Mouse (Mus musculus): Measurements from ENCODE around the gene Cald1. TPM values are rescaled to one million over a fixed set of nuclear protein-coding genes. Genes with fewer than 3 reads are reported as not detected.

Cald1 gene
- polyA plus RNA-seq, 1 experiment = 24.7 TPM

DNA sequence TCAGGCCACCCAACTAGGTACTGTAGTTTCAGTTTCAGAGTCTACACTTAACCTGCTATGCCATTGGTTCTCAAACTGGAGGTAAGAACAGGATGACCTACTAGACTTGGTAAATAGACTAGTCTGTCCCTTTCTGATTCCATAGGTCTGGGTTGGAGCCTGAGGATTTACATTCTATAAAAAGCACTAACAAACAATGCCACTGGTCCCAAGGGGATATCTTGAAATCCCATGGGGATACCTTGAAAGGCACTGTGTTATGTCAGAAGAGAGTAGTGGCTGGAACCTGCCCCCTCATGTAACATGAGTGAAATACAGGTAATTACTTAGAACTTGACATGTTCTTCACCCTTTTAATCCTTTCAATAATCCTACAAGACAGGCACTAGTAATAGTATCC lies 178.1 kb downstream of the Cald1 start:
- H3K36me3 ChIP-seq (ENCODE audit: control insufficient read depth, insufficient read depth, low read length) = no peaks in the 10 kb centered on the region
- H3K27ac ChIP-seq (ENCODE audit: insufficient read depth, low read depth, low read length) = no peak overlapping the region
- TF ChIP-seq POLR2A (IDR thresholded peaks at IDR 0.05; ENCODE audit: low read depth, low read length) (no peak), CTCF (conservative IDR thresholded peaks at IDR 0.05; ENCODE audit: insufficient read depth, insufficient read length, low read depth, low read length) (no peak)
- no peak overlapping the region for H3K4me3 ChIP-seq (ENCODE audit: insufficient read depth, low read depth, low read length)
- no peaks in the 10 kb centered on the region for H3K27me3 ChIP-seq (replicated peaks; ENCODE audit: control insufficient read depth, insufficient read depth, low read length)
- no peaks in the 10 kb centered on the region; the same call in 1 of the 2 replicates for H3K4me1 ChIP-seq (ENCODE audit: control insufficient read depth, insufficient read depth, low read length)
- no peak for DNase-seq

DNA sequence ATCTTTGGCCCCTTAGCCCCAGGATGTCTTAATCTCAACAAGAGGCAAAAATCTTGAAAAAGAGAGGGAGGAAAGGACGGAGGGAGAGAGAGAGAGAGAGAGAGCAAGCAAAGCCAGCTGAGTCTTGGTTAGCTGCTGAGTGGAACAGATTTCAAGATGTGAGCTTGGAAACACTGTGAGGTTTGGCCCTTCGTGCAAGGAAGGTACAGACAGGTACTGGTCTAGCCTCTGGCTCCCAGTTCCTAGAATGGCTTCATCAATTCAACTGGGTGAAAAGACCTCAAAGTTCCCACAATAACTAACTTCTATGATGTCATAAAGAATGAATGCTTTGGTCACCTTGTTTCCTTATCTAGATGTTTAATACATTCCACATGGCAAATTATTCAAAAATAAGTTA lies 178.8 kb downstream of the Cald1 start:
- WGBS = 90% methylated on average over 2 of the region's 2 CpGs
- Histone ChIP-seq H3K27me3 (replicated peaks; ENCODE audit: control insufficient read depth, insufficient read depth, low read length) (no peaks in the 10 kb centered on the region), H3K27ac (ENCODE audit: insufficient read depth, low read depth, low read length) (no peak overlapping the region), H3K4me1 (ENCODE audit: control insufficient read depth, insufficient read depth, low read length) (no peaks in the 10 kb centered on the region; the same call in 1 of the 2 replicates), H3K36me3 (ENCODE audit: control insufficient read depth, insufficient read depth, low read length) (no peaks in the 10 kb centered on the region), H3K4me3 (ENCODE audit: insufficient read depth, low read depth, low read length) (no peak overlapping the region)
- no peak for DNase-seq
- TF ChIP-seq CTCF (conservative IDR thresholded peaks at IDR 0.05; ENCODE audit: insufficient read depth, insufficient read length, low read depth, low read length) (no peak), POLR2A (IDR thresholded peaks at IDR 0.05; ENCODE audit: low read depth, low read length) (no peak)

DNA sequence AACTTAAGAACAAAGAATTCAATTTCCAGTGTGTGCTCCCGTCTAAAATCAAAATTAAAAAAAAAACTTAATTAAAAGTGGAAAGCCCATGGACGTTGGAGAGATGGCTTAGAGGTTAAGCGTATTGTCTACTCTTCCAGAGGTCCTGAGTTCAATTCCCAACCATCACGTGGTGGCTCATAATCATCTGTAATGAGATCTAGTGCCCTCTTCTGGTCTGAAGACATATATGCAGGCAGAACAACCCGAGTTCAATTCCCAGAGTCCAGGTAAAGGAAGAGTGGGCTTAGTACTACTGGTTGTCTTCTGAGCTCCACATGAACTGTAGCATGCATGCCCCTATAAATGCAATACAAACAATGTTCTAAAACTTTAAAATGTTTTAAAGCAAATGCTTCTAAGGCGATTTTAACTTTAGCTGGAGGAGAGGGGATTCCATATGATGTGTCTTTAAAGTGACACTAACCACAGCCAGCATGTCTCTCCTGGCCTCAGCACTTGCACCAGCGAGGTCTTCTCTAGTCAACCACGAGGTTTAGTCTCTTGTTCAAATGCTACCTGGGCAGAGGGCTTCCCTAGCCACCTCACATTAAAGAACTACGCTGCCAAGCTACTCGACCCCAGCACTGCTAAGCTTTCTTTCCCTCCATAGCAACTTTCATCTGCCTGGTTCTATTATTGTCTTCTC lies 179.8 kb downstream of the Cald1 start:
- Histone ChIP-seq H3K36me3 (ENCODE audit: control insufficient read depth, insufficient read depth, low read length) (no peaks in the 10 kb centered on the region), H3K27ac (ENCODE audit: insufficient read depth, low read depth, low read length) (no peak overlapping the region), H3K4me3 (ENCODE audit: insufficient read depth, low read depth, low read length) (no peak overlapping the region), H3K4me1 (ENCODE audit: control insufficient read depth, insufficient read depth, low read length) (no peaks in the 10 kb centered on the region; the same call in 1 of the 2 replicates), H3K27me3 (replicated peaks; ENCODE audit: control insufficient read depth, insufficient read depth, low read length) (no peaks in the 10 kb centered on the region)
- no peak for DNase-seq
- TF ChIP-seq POLR2A (IDR thresholded peaks at IDR 0.05; ENCODE audit: low read depth, low read length) = no peak
- 0 out of 2 replicates have a peak, but pooled peaks have one; percentile 10 for TF ChIP-seq CTCF (conservative IDR thresholded peaks at IDR 0.05; ENCODE audit: insufficient read depth, insufficient read length, low read depth, low read length)
- WGBS = 75% methylated on average over 10 of the region's 10 CpGs

DNA sequence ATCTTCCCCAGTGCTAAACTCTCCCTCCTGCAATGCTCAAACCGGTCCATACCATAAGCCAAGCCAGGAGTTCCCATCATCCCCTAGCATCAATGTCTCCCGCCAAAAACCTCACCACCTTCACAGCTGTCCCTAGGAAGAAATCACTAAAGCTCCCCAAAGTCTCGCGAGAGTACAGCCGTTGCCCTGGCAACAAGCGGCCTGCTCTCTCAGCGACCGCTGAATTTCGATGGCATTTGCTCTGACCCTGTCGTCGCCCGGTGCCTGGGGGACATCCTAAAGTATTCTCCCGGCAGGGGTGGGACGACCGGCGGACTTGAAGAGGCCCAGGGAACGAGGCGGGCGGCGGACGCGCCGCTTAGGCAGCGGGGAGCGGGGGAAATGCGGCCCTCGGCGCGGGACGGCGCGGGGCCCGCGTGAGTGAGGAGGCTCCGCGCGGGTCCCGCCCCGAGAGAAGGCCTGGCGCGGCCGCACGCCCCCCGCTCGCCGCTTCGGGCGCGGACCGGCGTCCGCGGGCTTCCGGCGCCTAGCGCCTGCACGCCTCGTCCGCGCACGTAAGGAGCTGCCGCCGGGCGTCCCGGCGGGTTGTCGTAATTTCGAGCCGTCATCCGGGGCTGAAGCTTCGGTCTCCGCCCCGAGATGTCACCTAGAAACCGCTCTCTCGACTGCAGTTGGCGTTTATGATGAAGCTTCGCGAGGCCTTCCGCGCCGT lies 182.1 kb downstream of the Cald1 start, which contains the start of gene Agbl3:
Gene Agbl3, plus strand, starts transcription at position 202 of the 712 bp plus-strand sequence.
- peak within 1 kb of the TSS; percentile 90 for H3K27ac ChIP-seq (ENCODE audit: insufficient read depth, low read depth, low read length)
- peak; percentile 97 for DNase-seq
- TF ChIP-seq POLR2A (IDR thresholded peaks at IDR 0.05; ENCODE audit: low read depth, low read length) (no peak), CTCF (conservative IDR thresholded peaks at IDR 0.05; ENCODE audit: insufficient read depth, insufficient read length, low read depth, low read length) (no peak)
- no peaks in the 10 kb centered on the region for H3K27me3 ChIP-seq (replicated peaks; ENCODE audit: control insufficient read depth, insufficient read depth, low read length)
- peak within 1 kb of the TSS; percentile 77 for H3K4me3 ChIP-seq (ENCODE audit: insufficient read depth, low read depth, low read length)
- H3K36me3 ChIP-seq (ENCODE audit: control insufficient read depth, insufficient read depth, low read length) = no peaks in the 10 kb centered on the region
- no peaks in the 10 kb centered on the region; the same call in 1 of the 2 replicates for H3K4me1 ChIP-seq (ENCODE audit: control insufficient read depth, insufficient read depth, low read length)
- under 1% methylated on average over 79 of the region's 81 CpGs for WGBS

DNA sequence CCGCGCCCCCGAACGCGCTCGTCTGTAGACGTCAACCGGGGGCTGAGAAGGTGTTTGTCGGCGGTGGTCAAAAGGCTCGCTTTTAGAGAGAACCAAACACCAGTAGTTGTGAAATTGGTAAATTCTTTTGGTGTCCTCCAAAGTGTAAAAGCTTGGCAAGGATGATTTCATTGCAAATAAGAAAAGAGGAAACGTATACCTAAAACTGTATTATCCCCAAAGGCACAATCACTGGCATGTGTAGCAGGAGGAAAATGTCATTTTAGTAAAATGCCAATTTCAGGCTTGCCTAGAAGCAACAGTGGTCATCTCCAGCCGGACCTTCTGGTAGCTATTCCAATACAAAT lies 182.6 kb downstream of the Cald1 start:
- TF ChIP-seq CTCF (conservative IDR thresholded peaks at IDR 0.05; ENCODE audit: insufficient read depth, insufficient read length, low read depth, low read length) (no peak), POLR2A (IDR thresholded peaks at IDR 0.05; ENCODE audit: low read depth, low read length) (no peak)
- peak overlapping the region; percentile 77 for H3K4me3 ChIP-seq (ENCODE audit: insufficient read depth, low read depth, low read length)
- no peak for DNase-seq
- 1% methylated on average over 13 of the region's 13 CpGs for WGBS
- H3K27me3 ChIP-seq (replicated peaks; ENCODE audit: control insufficient read depth, insufficient read depth, low read length) = no peaks in the 10 kb centered on the region
- H3K4me1 ChIP-seq (ENCODE audit: control insufficient read depth, insufficient read depth, low read length) = no peaks in the 10 kb centered on the region; the same call in 1 of the 2 replicates
- no peaks in the 10 kb centered on the region for H3K36me3 ChIP-seq (ENCODE audit: control insufficient read depth, insufficient read depth, low read length)
- H3K27ac ChIP-seq (ENCODE audit: insufficient read depth, low read depth, low read length) = peak overlapping the region; percentile 90

DNA sequence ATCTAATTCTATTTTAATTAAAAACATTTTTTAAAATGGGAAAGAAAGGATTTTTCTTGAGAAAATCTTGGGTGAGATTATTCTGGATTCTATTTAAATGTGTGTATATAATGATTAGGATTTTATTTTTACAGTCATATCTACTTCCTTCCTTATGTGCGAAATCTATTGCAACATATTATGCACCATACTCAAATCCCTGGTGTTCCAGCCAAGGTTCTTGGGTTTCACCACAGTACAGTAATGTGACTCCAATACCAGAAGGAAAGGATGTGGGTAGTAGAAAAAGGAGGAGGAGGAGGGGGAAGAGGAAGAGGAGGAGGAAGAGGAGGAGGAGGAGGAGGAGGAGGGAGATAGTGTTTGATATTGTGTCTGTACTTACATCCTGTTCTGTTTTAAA lies 184.2 kb downstream of the Cald1 start:
- no peaks in the 10 kb centered on the region; the same call in 1 of the 2 replicates for H3K4me1 ChIP-seq (ENCODE audit: control insufficient read depth, insufficient read depth, low read length)
- no peak overlapping the region for H3K4me3 ChIP-seq (ENCODE audit: insufficient read depth, low read depth, low read length)
- WGBS = 93% methylated on average over 1 of the region's 1 CpGs
- TF ChIP-seq POLR2A (IDR thresholded peaks at IDR 0.05; ENCODE audit: low read depth, low read length) = no peak
- no peak for TF ChIP-seq CTCF (conservative IDR thresholded peaks at IDR 0.05; ENCODE audit: insufficient read depth, insufficient read length, low read depth, low read length)
- DNase-seq = no peak
- H3K27me3 ChIP-seq (replicated peaks; ENCODE audit: control insufficient read depth, insufficient read depth, low read length) = no peaks in the 10 kb centered on the region
- no peaks in the 10 kb centered on the region for H3K36me3 ChIP-seq (ENCODE audit: control insufficient read depth, insufficient read depth, low read length)
- no peak overlapping the region for H3K27ac ChIP-seq (ENCODE audit: insufficient read depth, low read depth, low read length)

DNA sequence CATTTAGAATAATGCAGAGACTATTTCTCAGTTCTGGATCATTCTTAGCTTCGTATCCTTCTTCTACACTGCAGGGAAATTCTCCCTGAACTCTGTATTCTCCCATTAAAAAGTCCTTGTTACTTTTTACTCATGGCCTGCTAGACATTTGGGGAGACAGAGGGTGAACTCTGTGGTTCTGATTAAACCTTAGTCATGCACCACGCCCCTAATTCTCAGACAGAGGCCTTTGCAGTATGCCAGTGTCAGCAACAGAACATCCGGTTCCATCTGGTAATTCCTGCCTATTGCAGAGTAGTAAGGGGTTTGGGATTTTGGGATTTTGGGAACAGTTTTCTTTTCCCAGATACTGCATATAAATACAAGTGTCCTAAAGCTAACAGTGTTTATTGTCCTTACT lies 198.6 kb downstream of the Cald1 start:
- Histone ChIP-seq H3K36me3 (ENCODE audit: control insufficient read depth, insufficient read depth, low read length) (no peaks in the 10 kb centered on the region), H3K4me3 (ENCODE audit: insufficient read depth, low read depth, low read length) (no peak overlapping the region), H3K27me3 (replicated peaks; ENCODE audit: control insufficient read depth, insufficient read depth, low read length) (no peaks in the 10 kb centered on the region), H3K27ac (ENCODE audit: insufficient read depth, low read depth, low read length) (no peak overlapping the region), H3K4me1 (ENCODE audit: control insufficient read depth, insufficient read depth, low read length) (no peaks in the 10 kb centered on the region)
- no peak for TF ChIP-seq CTCF (conservative IDR thresholded peaks at IDR 0.05; ENCODE audit: insufficient read depth, insufficient read length, low read depth, low read length)
- TF ChIP-seq POLR2A (IDR thresholded peaks at IDR 0.05; ENCODE audit: low read depth, low read length) = no peak
- DNase-seq = peak; percentile 10
- WGBS = 80% methylated on average over 3 of the region's 3 CpGs

Measured in kidney, adult 2 months (tissue).